Mouse (Mus musculus) thymus, adult 2 months (tissue): ENCODE data around the gene Bbs12.

Experiments
- CTCF ChIP-seq: fragments of 200-500 bp; IDR thresholded peaks from 2 replicates; pipeline ENCODE4 v1.5.1; 2012; ENCODE audit warnings: mild to moderate bottlenecking, control low read depth, low read length, moderate library complexity, borderline replicate concordance; ENCODE audit not compliant: control insufficient read depth, poor library complexity, insufficient read depth; ENCODE audit errors: extremely low read depth
- POLR2A ChIP-seq: fragments of 200-500 bp; IDR thresholded peaks from 2 replicates; pipeline ENCODE4 v1.6.1; 2012; ENCODE audit warnings: mild to moderate bottlenecking, low read length, control low read depth, moderate library complexity; ENCODE audit not compliant: control insufficient read depth, poor library complexity, insufficient read depth; ENCODE audit errors: extremely low read depth

GRCm38 (mm10) chr3:37326627-37327026 lies 14.3 kb downstream of the Bbs12 start:
- TF ChIP-seq CTCF (no peak), POLR2A (no peak)
